Mouse (Mus musculus) myocyte (in vitro differentiated cells): ENCODE data around the gene Lrrc30.

Experiments used
- CEBPB ChIP-seq: IDR thresholded peaks from 2 replicates; pipeline ENCODE4 v1.6.1; 2011; ENCODE audit warnings: mild to moderate bottlenecking, moderate library complexity; ENCODE audit not compliant: poor library complexity, insufficient read depth, severe bottlenecking
- E2F4 ChIP-seq: IDR thresholded peaks from one replicate; pipeline ENCODE4 v1.6.1; 2011; ENCODE audit warnings: mild to moderate bottlenecking, control low read depth, moderate library complexity; ENCODE audit not compliant: insufficient read depth
- MAX ChIP-seq: IDR thresholded peaks from one replicate; pipeline ENCODE4 v1.6.1; 2011; ENCODE audit warnings: low read depth, mild to moderate bottlenecking, control low read depth
- MYOD1 ChIP-seq, 3 experiments: IDR thresholded peaks; one replicate each; pipeline ENCODE4 v1.6.1; 2011; ENCODE audit warnings: control low read depth in 2 of 3, low read depth in 2 of 3, mild to moderate bottlenecking in 2 of 3, moderate library complexity in 1 of 3; ENCODE audit not compliant: insufficient read length in 2 of 3, control insufficient read depth in 1 of 3
- MYOG ChIP-seq, 3 experiments: IDR thresholded peaks; one replicate each; pipeline ENCODE4 v1.6.1; 2011; ENCODE audit warnings: control low read depth in 2 of 3, low read depth in 2 of 3, mild to moderate bottlenecking in 2 of 3; ENCODE audit not compliant: insufficient read length in 2 of 3, control insufficient read depth in 1 of 3, insufficient read depth in 1 of 3
- POLR2A ChIP-seq: IDR thresholded peaks from one replicate; pipeline ENCODE4 v1.6.1; 2011; ENCODE audit warnings: low read depth, mild to moderate bottlenecking, control low read depth, moderate library complexity; ENCODE audit not compliant: insufficient read length
- POLR2AphosphoS2 ChIP-seq: IDR thresholded peaks from one replicate; pipeline ENCODE4 v1.6.1; 2011; ENCODE audit warnings: low read depth, control low read depth; ENCODE audit not compliant: insufficient read length
- SRF ChIP-seq: IDR thresholded peaks from one replicate; pipeline ENCODE4 v1.6.1; 2011; ENCODE audit warnings: low read depth; ENCODE audit not compliant: control insufficient read depth, insufficient read length
- TCF12 ChIP-seq: IDR thresholded peaks from one replicate; pipeline ENCODE4 v1.6.1; 2011; ENCODE audit warnings: mild to moderate bottlenecking, control low read depth; ENCODE audit not compliant: poor library complexity, insufficient read depth, severe bottlenecking
- TCF3 ChIP-seq: IDR thresholded peaks from one replicate; pipeline ENCODE4 v1.6.1; 2011; ENCODE audit warnings: low read depth, control low read depth; ENCODE audit not compliant: insufficient read length
- USF1 ChIP-seq: IDR thresholded peaks from one replicate; pipeline ENCODE4 v1.6.1; 2011; ENCODE audit warnings: low read depth, mild to moderate bottlenecking, control low read depth, moderate library complexity

DNA sequence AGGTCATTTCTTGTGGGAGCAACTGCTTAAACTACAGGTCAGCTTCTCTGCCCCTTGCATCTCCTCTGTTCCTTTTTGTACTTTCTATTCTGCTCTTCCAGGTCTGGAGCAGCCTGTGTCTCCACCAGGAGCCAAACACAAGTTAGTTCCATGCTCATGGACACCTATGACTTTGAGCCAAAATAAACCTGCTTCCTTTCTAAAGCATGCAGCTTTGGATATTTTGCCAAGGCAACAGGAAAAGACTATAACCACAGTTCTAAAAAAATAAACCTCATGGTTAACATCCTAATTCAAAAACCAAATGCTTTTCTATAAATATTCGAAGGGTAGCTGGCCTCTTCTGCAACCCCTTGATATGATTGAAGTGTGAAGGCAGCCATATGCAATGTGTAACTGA, 19.9 kb downstream of the Lrrc30 start:
- TF ChIP-seq POLR2A: no peak
- TF ChIP-seq TCF12: no peak
- TF ChIP-seq MYOD1 (IDR thresholded peaks at IDR 0.05; ENCODE audit: control insufficient read depth in 1 of 3, insufficient read length in 2 of 3, low read depth in 2 of 3): no peak
- no peak for TF ChIP-seq E2F4
- no peak for TF ChIP-seq MAX
- no peak for TF ChIP-seq TCF3
- no peak for TF ChIP-seq POLR2AphosphoS2
- no peak for TF ChIP-seq SRF
- no peak for TF ChIP-seq USF1
- no peak for TF ChIP-seq MYOG (IDR thresholded peaks at IDR 0.05; ENCODE audit: control insufficient read depth in 1 of 3, insufficient read depth in 1 of 3, insufficient read length in 2 of 3, low read depth in 2 of 3)
- no peak for TF ChIP-seq CEBPB
